Mouse (Mus musculus) cerebellum, adult 18-20 months (tissue): ENCODE measurements around the gene Ugt1a1.
"Not testable (repeated sequence)": the region's sequence is repeated elsewhere in the genome, so short reads cannot be mapped to it uniquely, and the experiment has no call there.

Experiments used
- DNase-seq, 2 experiments: peaks; one replicate each; pipeline ENCODE4 v3.0.0; 2021

Gene Ugt1a1

DNA sequence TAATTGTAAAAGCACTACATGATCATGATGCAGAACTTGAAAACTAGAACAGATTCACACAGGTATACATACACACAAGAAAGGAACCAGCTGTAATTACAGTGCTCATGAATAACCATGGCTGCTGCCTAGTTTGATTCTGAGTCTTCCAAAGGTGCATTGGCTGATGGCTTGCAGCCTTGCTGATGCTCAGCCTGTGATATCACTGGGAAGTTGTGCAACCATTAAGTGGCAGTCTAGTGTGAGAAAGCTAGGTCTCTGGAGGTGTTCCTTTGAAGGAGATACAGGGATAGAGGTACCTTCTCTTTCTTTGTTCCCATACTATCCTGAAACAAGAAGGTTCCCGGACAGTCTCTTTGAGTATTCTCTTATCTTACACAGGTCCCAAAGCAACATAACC, 7.3 kb downstream of the Ugt1a1 start:
- no peak for DNase-seq

DNA sequence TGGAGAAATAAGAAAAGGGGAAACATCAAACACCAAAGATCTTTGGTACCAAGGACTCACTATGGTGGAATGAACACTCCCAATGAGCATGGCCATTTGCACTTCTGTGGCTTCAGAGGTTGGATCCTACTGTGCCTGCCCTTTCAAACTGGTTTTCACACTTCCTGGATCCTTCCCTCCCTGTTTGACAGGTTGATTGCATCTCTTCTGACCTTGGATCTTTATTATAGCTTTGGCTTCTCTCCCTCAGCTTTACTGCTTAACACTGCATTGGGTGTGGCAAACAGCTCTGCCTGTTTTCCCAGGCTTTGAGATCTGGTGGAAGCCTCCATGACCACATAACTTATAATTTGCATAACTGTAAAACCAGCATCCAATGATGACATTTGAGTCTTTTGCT, 8.6 kb downstream of the Ugt1a1 start:
- DNase-seq = no peak

- DNase-seq = no peak
These were observed 10.5 kb downstream of the Ugt1a1 start for GRCm38 (mm10) chr1:88222216-88222615.

- not testable (repeated sequence) for DNase-seq
These were observed 11.3 kb downstream of the Ugt1a1 start for GRCm38 (mm10) chr1:88223011-88223515.

- peak in 1 of 2 experiments; percentile 3 for DNase-seq
These were observed 11.8 kb downstream of the Ugt1a1 start for GRCm38 (mm10) chr1:88223591-88223990.

- DNase-seq = peak in 1 of 2 experiments; percentile 3
These were observed 12.4 kb downstream of the Ugt1a1 start for GRCm38 (mm10) chr1:88224029-88224776.

DNA sequence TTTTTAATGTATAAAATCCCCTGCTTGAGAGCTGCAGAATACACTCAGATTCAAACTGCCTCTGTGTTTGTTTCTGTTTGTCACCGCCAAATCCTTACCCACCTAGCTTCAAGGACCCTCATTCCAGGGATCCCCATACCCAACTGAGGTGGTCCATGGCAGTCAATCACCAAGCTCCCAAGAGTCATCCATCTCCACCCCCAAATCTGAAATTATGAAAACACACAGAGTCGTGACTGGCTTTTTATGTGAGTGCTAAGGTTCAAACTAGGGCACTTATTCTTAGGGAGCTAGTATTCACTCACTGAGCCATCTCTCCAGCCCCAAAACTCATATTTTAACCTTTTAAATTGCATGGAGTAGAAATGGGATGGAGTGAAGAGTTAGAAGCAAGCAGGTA, 13.5 kb downstream of the Ugt1a1 start:
- DNase-seq = not testable (repeated sequence)

DNA sequence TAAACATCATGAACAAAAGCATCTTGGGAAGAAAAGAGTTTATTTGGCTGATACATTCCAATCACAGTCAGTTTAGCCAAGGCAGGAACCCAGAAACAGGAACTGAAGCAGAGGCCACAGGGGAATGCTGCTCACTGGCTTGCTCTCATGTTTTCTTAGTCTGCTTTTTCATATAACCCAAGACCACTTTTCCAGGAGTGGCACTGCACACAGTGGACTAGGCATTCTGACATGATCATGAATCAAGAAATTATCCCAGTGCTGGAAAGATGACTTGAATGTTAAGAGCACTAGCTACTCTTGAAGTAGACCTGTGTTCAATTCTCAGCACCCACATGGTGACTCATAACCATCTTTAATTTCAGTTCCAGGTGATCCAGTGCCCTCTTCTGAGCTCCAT, 14.0 kb downstream of the Ugt1a1 start:
- no peak for DNase-seq

DNA sequence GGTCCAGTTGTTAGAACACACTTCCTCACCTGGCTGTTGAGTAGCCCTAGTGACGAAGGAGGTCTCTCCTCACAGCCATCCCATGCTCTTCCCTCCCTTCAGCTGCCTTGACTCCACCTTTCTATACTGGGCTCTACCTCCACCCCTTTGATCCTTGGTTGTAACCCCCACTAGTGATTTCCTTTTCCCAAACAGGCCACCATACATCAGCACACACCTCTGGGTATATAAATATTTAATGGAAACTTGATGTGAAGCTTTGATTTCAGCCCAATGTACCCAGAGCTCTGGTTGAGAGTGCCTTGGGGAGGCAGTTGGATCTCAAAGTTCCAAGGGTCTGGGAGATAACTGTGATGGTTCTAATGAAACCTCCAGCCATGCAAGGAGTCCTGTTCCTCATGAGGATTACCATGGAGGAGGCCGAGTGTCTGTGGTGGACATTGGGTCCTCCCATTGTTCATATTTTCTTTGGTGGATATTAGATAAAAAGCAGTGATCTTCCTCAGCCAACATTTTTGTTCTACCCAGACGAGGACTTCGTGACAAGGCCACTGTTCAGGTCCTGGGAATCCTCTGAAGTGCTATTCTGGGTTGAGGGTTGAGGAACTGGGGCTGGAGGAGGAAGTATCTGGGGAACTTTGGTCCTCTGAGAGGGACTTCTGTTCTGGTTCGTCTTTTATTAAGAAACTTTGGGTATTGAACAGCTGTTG, 15.1 kb downstream of the Ugt1a1 start, which contains the start of gene Mroh2a:
TSS of gene Mroh2a (plus strand) at position 317 of the 710 bp plus-strand sequence.
- no peak for DNase-seq

GRCm38 (mm10) chr1:88227482-88227881, 15.7 kb downstream of the Ugt1a1 start:
- DNase-seq = peak in 1 of 2 experiments; percentile 1

DNA sequence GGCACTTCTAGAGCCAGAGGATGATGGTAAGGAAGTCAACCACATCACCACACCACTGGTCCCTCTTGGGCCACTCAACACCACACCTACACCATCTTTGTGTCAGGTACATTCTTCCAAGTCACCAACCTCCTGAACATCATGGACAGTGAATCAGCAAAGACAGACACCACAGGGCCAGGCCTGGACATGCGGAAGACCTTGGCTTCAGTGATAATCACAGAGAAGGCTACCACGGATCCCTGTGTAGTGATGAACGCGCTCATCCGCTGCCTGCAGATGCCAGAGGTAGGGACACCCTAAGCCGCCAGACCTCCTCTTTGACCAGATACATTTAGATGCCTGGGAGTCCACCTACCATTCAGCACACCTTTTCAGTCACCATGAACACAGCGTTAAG, 16.4 kb downstream of the Ugt1a1 start:
- no peak for DNase-seq

- no peak for DNase-seq
These were observed 17.8 kb downstream of the Ugt1a1 start for GRCm38 (mm10) chr1:88229566-88229965.

- DNase-seq = peak in 1 of 2 experiments; percentile 10
These were observed 18.2 kb downstream of the Ugt1a1 start for GRCm38 (mm10) chr1:88229986-88230385.

- no peak for DNase-seq
These were observed 18.7 kb downstream of the Ugt1a1 start for GRCm38 (mm10) chr1:88230421-88230820.

- no peak for DNase-seq
These were observed 19.4 kb downstream of the Ugt1a1 start for GRCm38 (mm10) chr1:88230981-88231802.

GRCm38 (mm10) chr1:88231803-88232499, 20.2 kb downstream of the Ugt1a1 start:
- peak in 1 of 2 experiments; percentile 3 for DNase-seq

- peak in 1 of 2 experiments; percentile 3 for DNase-seq
These were observed 21.1 kb downstream of the Ugt1a1 start for GRCm38 (mm10) chr1:88232664-88233380.

DNA sequence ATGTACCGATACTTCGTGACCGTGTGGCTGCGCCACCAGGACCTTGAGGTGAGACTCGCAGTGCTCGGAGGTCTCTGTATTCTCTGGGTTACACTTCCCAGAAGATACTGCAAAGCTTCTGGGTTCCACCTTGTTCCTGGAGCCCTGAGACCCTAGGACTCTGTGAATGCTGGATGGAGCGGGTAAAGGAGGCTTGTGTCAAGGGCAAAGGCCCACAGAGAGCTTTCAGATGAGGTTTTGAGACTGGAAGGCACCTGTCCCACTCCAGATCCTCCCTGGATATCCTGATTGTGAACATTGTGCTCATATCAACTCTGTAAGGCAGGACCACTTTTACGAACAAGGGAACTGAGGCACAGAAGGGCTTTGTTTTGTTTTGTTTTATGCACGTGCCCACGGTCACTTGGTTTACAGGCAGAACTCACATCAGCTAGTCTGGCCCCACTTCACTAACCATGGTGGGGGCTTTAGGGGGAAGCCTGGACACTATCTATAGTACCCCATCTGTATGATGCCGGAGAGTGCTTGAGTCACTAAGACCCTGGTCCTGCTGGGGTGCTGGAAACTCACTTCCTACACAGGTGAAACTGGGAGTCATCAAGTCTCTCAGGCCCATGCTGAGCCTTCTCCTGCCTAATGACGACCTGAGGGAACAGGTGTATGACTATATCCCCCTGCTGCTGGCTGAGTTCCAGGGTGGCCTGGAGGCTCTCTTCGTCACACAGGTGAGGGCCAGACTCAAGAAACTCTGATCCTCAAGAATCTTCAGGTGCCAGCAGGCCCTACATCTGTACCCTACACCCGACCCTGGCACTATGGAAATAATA, 21.9 kb downstream of the Ugt1a1 start:
- peak in 1 of 2 experiments; percentile 15 for DNase-seq

GRCm38 (mm10) chr1:88234248-88234610, 22.5 kb downstream of the Ugt1a1 start:
- no peak for DNase-seq

GRCm38 (mm10) chr1:88234646-88235045, 22.9 kb downstream of the Ugt1a1 start:
- peak in 1 of 2 experiments; percentile 6 for DNase-seq
